Mouse (Mus musculus): Measurements from ENCODE around the gene Ldoc1.

The Ldoc1 gene

DNA sequence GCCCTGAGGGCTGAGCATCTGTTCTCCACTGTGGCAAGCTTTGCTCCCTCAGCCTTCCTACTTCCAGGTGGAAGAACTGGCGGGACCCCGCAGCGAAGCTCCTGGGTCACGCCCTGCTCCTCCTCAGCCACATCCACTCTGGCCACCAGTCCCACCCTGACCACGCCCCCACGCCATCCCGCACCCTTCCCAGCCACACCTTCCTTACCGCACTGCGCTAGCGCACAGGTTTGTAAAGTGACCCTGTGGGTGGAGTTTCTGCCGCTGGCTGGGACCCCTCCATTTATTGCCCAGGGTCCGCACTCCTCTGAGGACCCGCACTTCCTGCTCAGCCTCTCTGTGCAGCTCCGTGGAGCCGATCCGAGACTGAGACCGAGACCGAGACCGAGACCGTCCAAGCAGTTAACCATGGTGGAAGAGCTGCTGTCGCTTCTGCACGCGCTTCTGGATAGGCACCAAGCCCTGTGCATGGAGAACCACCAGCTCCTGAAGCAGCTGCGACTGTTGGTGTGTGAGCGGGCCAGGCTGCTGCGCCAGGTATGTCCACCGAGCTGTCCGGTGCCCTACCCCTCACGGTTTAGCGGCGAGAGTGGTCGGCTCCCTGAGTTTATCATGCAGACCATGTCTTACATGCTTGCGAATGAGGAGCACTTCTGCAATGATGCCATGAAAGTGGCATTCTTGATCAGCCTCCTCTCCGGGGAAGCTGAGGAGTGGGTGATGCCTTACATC lies at the start of gene Ldoc1:
Ldoc1 (plus strand) TSS at position 196 of the 732 bp plus-strand sequence.
- no peak for DNase-seq

DNA sequence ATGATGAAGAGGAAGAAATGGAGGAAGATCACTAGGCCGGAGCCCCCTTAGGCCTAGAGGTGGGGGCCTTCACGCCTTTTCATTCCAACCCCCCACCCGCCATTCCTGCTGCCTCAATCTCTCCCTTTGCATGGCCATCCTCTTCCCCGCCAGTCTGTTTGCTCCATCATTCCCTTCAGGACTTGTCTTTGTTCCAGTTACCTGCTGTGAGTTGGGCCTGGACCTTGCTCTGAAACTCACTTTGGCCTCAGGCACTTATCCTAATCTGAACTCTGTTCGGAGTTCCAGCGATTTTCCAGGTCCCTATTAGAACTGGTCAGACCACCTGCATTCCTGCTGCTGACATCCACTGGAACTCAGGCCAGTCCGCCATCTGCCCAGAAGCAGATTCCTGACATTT lies 834 bp downstream of the Ldoc1 start:
- no peak for DNase-seq

DNA sequence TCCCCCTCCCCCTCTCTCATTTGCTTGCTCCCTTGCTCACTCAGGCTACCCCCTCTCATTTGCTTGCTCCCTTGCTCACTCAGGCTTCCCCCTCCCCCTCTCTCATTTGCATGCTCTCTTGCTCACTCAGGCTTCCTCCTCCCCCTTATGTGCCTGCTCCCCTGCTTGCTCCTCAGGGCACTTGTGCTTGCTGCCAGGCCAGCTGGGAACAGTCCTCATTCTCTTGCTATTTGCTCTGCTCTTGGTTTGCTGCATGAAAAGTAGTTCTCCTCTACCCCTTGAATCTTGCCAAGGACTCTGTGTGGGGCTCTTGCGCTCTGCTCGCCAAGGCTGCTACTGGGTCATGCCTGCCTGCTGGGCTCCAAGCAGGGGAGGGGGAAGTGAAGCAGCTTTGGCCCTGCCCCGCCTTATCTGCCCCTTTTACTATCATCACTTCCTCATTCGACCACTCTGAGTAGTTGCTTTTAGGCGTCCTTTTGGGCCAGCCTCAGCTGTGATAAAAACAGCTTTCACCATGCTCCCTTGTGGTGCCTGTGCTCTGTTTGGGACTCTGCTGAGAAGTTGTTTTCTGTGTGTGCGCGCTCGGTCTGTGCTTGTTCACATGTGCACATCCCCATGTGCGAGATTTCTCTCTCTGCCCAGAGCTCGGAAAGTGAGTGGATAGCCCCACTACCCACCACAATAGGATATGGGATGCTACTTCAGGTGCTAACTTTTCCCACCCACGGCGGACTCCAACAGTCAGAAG lies 13.2 kb downstream of the Ldoc1 start:
- no peak for DNase-seq

DNA sequence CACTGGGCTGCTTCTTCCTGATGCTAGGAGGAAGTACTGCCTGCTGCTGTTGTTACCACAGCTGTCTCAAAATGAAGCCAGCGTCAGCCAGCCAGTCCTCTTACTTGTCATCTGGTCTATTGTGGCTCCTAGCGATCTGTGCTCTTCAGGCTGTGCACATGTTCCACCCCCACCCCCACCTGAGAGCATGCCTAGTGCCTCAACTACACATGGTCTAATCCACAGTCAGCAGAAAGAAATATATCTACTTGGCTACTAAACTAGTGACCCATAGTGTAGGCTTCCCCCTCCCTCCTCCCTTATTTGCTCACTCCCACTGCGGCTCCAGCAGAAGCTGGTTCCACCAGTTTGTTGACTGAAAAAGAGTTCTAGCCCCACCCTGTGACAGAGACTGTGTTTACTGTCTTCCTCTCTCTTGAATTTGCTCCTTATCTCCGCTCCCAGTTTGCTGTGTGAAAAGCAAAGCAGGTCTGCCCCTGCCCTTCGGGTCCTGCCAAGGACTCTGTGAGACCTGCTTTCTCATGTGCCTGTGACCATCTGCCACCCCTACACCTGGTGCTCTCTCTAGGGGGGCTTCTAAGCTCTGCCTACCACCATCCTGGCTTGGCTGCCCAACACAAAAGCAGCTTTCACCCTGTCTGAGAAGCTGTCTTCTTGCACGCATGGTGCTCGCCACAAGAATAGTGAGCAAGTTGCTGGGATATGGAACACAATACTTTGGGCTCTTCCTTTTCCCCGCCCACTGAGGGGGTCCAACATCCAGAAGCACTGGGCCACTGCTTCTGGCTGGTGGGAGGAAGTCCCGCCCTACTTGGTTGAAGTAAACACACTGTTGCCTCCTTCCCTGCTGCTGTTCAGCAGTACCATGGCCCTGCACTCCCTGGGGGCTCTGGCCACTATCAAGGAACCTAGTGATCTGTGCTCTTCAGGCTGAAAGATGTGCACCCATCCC lies 14.0 kb downstream of the Ldoc1 start:
- DNase-seq: no peak

DNA sequence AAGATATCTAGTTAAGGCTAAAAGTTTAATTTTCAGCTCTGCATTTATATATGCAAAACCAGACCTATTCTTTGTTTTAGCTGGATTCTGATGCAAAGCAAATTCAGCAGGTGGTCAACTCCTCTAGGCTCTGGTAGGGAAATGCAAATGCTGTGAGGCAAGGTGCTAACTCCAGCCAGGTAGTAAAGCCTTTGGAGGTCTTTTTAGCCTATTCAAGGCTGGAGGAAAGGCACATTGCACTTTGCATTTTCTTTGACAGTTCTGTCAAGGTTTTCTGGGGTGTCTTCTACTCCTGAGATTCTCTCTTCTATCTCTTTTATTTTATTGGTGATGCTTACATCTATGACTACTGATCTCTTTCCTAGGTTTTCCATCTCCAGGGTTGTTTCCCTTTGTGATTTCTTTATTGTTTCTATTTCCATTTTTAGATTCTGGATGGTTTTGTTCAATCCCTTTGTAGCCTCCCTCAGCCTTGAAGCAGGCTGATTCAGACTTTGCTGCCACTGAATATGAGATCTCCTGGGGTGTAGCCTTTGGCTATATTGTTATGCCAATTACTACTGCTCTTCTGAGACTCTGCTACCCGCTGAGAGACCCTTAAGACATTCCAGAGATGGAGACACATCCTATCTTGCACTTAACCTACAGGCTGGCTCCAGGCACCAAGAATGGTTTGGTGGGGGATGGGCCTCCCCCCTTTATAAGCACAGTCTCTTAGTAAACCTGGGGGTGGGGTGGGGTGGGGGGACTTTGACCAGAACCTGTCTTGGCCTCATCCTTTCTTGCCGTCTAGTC lies 18.4 kb downstream of the Ldoc1 start:
- no peak for DNase-seq
